Mouse (Mus musculus) forebrain, embryonic 10.5 days (tissue): Measurements from ENCODE around the gene Lyl1. TPM values are rescaled to one million over a fixed set of nuclear protein-coding genes. Genes with fewer than 3 reads are reported as not detected.

Experiments used
- DNase-seq: peaks from one replicate; pipeline ENCODE4 v3.0.0-alpha.2; 2017; ENCODE audit warnings: low spot score; ENCODE audit errors: extremely low spot score
- H3K27ac ChIP-seq: fragments of 300-500 bp; sonication (generic); 2 replicates; pipeline ENCODE4 v1.5.1; 2016; ENCODE audit warnings: mild to moderate bottlenecking
- H3K27me3 ChIP-seq: fragments of 300-500 bp; sonication (generic); 2 replicates; pipeline ENCODE4 v1.6.1; 2016; ENCODE audit warnings: mild to moderate bottlenecking; ENCODE audit not compliant: poor library complexity, severe bottlenecking
- H3K36me3 ChIP-seq: fragments of 300-500 bp; sonication (generic); replicated peaks from 2 replicates; pipeline ENCODE4 v1.6.1; 2016; ENCODE audit warnings: mild to moderate bottlenecking, moderate library complexity
- H3K4me1 ChIP-seq: fragments of 300-500 bp; sonication (generic); 2 replicates; pipeline ENCODE4 v1.6.1; 2016
- H3K4me3 ChIP-seq: fragments of 300-500 bp; sonication (generic); 2 replicates; pipeline ENCODE4 v1.5.1; 2016; ENCODE audit warnings: mild to moderate bottlenecking, moderate library complexity
- H3K9me3 ChIP-seq: fragments of 300-500 bp; sonication (generic); 2 replicates; pipeline ENCODE4 v1.6.1; 2016; ENCODE audit warnings: mild to moderate bottlenecking, moderate library complexity
- WGBS: fragments of 180-500 bp; shearing (Covaris S2); methylation state at CpG from one replicate; pipeline ENCODE4 v1.1.7; 2016; 5-methylcytosine and 5-hydroxymethylcytosine counted together
- polyA plus RNA-seq: library from polyadenylated mRNA; unstranded; fragments of >200 nt; fragmentation: Nextera tagmentation; extraction: Ambion mirVana; gene quantifications from 2 replicates; pipeline ENCODE4 v1.2.1, GENCODE M21; 2016

The Lyl1 gene
- polyA plus RNA-seq, 1 experiment from 2014 or later: 5.8 TPM

GRCm38 (mm10) chr8:84745032-84745925 is 44.0 kb downstream of the Lyl1 start:
- Histone ChIP-seq H3K9me3 (no peaks in the 10 kb centered on the region), H3K27ac (peak overlapping the region; percentile 85), H3K4me1 (peaks cover 80% of the 10 kb centered on the region), H3K4me3 (peak overlapping the region; percentile 35), H3K36me3 (no peaks in the 10 kb centered on the region), H3K27me3 (peaks cover 100% of the 10 kb centered on the region)
- peak; percentile 74 for DNase-seq
- under 1% methylated on average over 17 of the region's 17 CpGs for WGBS

DNA sequence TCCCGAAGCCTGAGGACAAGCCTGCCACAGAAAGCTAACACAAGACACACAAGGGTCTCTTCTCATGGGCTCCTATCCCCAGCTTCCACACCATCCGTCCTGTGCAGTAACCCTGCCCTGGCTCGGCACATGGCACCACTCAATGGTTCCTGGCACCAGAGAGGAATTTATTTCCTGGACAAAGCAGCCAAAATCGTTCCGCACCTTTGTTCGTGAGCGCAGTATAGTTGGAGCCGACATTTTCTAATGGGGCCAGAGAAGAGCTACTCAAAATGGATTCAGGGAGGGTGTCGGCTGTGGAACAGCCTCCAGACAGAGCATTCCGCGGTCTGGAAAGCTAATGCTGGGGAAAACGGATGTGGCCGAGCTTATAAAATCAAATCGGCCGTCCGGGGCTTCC is 48.3 kb downstream of the Lyl1 start:
- Histone ChIP-seq H3K36me3 (no peaks in the 10 kb centered on the region), H3K4me1 (peaks cover 60% of the 10 kb centered on the region), H3K9me3 (no peaks in the 10 kb centered on the region), H3K4me3 (no peak overlapping the region), H3K27me3 (peaks cover 100% of the 10 kb centered on the region), H3K27ac (no peak overlapping the region)
- 78% methylated on average over 16 of the region's 16 CpGs for WGBS
- no peak for DNase-seq

GRCm38 (mm10) chr8:84752734-84753582 is 51.7 kb downstream of the Lyl1 start:
- 70% methylated on average over 6 of the region's 6 CpGs for WGBS
- Histone ChIP-seq H3K27ac (no peak overlapping the region), H3K4me1 (peaks cover 40% of the 10 kb centered on the region), H3K4me3 (no peak overlapping the region), H3K36me3 (no peaks in the 10 kb centered on the region), H3K9me3 (no peaks in the 10 kb centered on the region), H3K27me3 (peaks cover 100% of the 10 kb centered on the region)
- DNase-seq: no peak

Other genes starting within 250 kb of the Lyl1 start
- gene Ier2, start 38.6 kb upstream of the Lyl1 start, polyA plus RNA-seq: 91.4 and 96.9 TPM in 2 replicates
- gene Trmt1, start 15.2 kb upstream of the Lyl1 start, polyA plus RNA-seq: 68.8 and 69.3 TPM in 2 replicates
- gene Nacc1, start 13.6 kb upstream of the Lyl1 start, polyA plus RNA-seq: 31.3 and 31.5 TPM in 2 replicates
- gene G430095P16Rik, start 21.6 kb downstream of the Lyl1 start, polyA plus RNA-seq: 1.3 and 2.1 TPM in 2 replicates
- 0.46 and 1.8 TPM in 2 replicates for gene Nfix, start 98.9 kb downstream of the Lyl1 start, polyA plus RNA-seq
- 2.9 and 3.5 TPM in 2 replicates for gene Dand5, start 121.4 kb downstream of the Lyl1 start, polyA plus RNA-seq
- 49.1 and 49.6 TPM in 2 replicates for gene Gadd45gip1, start 130.1 kb downstream of the Lyl1 start, polyA plus RNA-seq
- gene Rad23a, start 139.2 kb downstream of the Lyl1 start, polyA plus RNA-seq: 130 and 137 TPM in 2 replicates
- 735 and 764 TPM in 2 replicates for gene Calr, start 145.5 kb downstream of the Lyl1 start, polyA plus RNA-seq
- gene Farsa, start 155.5 kb downstream of the Lyl1 start, polyA plus RNA-seq: 143 and 144 TPM in 2 replicates
- 91.1 and 92.7 TPM in 2 replicates for gene Syce2, start 170.7 kb downstream of the Lyl1 start, polyA plus RNA-seq
- 44.6 and 49.6 TPM in 2 replicates for gene Gcdh, start 192.5 kb downstream of the Lyl1 start, polyA plus RNA-seq
- 18.3 and 24.3 TPM in 2 replicates for gene Klf1, start 200.5 kb downstream of the Lyl1 start, polyA plus RNA-seq
- gene Dnase2a, start 207.1 kb downstream of the Lyl1 start, polyA plus RNA-seq: 7.9 and 9.2 TPM in 2 replicates
- gene Mast1, start 235.9 kb downstream of the Lyl1 start, polyA plus RNA-seq: 2.6 and 3.8 TPM in 2 replicates
- 1.3 and 1.8 TPM in 2 replicates for gene Rtbdn, start 245.5 kb downstream of the Lyl1 start, polyA plus RNA-seq